Mouse (Mus musculus) c-Kit-positive CD71-positive TER-119-negative erythroid progenitor cells, embryonic 14.5 days (primary cell): ENCODE measurements at regions not wholly inside any gene's neighbourhood (a gene's known extent, or its start where the extent isn't known, plus 50 kb on each side); places are given as distances from the start of the nearest gene placed in this dataset.
"Not testable (repeated sequence)": the region's sequence is repeated elsewhere in the genome, so short reads cannot be mapped to it uniquely, and the experiment has no call there.

Source experiments
- DNase-seq: peaks from one replicate; pipeline ENCODE4 v3.0.0-alpha.2; 2013; ENCODE audit warnings: low read depth

GRCm38 (mm10) chr11:121894801-121895200 lies 64.8 kb downstream of the Ptchd3 start:
- no peak for DNase-seq

GRCm38 (mm10) chr11:121904393-121904792 lies 74.3 kb downstream of the Ptchd3 start:
- DNase-seq = not testable (repeated sequence)

GRCm38 (mm10) chr11:121924631-121925030 lies 94.6 kb downstream of the Ptchd3 start:
- not testable (repeated sequence) for DNase-seq

GRCm38 (mm10) chr11:121925043-121925442 lies 95.0 kb downstream of the Ptchd3 start:
- not testable (repeated sequence) for DNase-seq

GRCm38 (mm10) chr11:121951726-121952125 lies 121.7 kb downstream of the Ptchd3 start:
- not testable (repeated sequence) for DNase-seq

GRCm38 (mm10) chr11:121956367-121957235 lies 126.6 kb downstream of the Ptchd3 start:
- DNase-seq = not testable (repeated sequence)

- DNase-seq = not testable (repeated sequence)
These were observed 128.7 kb downstream of the Ptchd3 start for GRCm38 (mm10) chr11:121958735-121959134.

GRCm38 (mm10) chr11:121964111-121964510 lies 134.1 kb downstream of the Ptchd3 start:
- DNase-seq = not testable (repeated sequence)

- DNase-seq = peak; percentile 8
These were observed 135.9 kb downstream of the Ptchd3 start for GRCm38 (mm10) chr11:121965911-121966310.
